Mouse (Mus musculus) layer of hippocampus, adult 18-20 months (tissue): ENCODE measurements around the gene Olfr994. TPM values are rescaled to one million over a fixed set of nuclear protein-coding genes. Genes with fewer than 3 reads are reported as not detected.

ENCODE experiments used
- DNase-seq, 2 experiments: peaks; one replicate each; pipeline ENCODE4 v3.0.0; 2022; ENCODE audit warnings: low spot score in 2 of 2
- long read RNA-seq: library from polyadenylated mRNA; stranded (forward); transcript quantifications from one replicate; pipeline ENCODE4 v2.0.0, GENCODE M21; 2021
- total RNA-seq, 2 experiments: library from RNA; stranded (reverse); gene quantifications; 2 replicates each; pipeline ENCODE4 v1.2.3; 2021

The Olfr994 gene
- total RNA-seq = not detected
- long read RNA-seq = 0 reads

DNA sequence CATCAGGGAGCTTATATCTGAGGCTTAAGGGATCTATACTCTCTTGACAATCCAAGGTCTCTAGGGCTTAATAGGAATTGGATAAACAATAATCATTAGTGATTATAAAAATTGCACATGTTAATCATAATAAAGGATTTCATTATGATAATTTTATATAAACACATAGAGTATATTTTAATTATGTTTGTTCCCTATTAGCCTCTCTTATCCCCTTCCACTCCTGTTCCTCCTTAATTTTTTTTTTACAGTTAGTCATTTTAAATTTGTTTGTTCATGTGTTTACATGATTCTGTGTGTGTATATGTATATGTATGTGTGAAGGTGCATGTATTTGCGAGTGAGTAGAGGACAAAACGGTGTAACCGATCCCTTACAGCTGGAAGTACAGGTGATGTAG lies at the start of gene Olfr994:
Gene Olfr994 (minus strand): TSS at position 101 of the 400 bp plus-strand sequence.
- DNase-seq = no peak

- DNase-seq = no peak
Measured at GRCm38 (mm10) chr2:85466801-85467325, 30.6 kb upstream of the Olfr994 start.

DNA sequence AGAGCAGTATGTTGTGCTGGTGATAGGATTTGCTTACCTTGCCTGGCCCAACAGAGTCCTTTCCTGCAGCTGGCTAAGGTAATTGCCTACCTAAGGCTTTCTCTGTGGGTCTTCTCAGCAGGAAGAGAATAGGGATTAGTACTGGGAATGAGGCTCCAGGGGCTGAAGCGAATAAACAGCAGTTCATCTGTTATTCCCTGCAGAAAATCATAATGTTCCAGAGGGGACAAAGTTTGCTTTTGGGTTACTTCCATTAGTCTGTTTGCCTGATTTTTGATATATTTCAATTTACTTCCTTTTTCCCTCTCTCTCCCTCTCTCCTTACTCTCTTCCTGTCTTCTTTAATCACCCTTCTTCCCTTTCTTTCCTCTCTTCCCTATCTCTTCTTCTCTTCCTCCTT lies 7.3 kb upstream of the Olfr994 start, which contains the start of gene Olfr995:
Gene Olfr995 (minus strand): TSS at position 101 of the 400 bp plus-strand sequence.
- DNase-seq = no peak

GRCm38 (mm10) chr2:85442546-85442945 lies 6.3 kb upstream of the Olfr994 start:
- DNase-seq = no peak

- DNase-seq = peak; percentile 0 to 53
Measured at GRCm38 (mm10) chr2:85425893-85426292, 10.4 kb downstream of the Olfr994 start.

GRCm38 (mm10) chr2:85414777-85415176 lies 21.5 kb downstream of the Olfr994 start, which contains the start of gene Olfr993:
Olfr993 (minus strand) TSS chr2:85414877.
- DNase-seq = no peak

DNA sequence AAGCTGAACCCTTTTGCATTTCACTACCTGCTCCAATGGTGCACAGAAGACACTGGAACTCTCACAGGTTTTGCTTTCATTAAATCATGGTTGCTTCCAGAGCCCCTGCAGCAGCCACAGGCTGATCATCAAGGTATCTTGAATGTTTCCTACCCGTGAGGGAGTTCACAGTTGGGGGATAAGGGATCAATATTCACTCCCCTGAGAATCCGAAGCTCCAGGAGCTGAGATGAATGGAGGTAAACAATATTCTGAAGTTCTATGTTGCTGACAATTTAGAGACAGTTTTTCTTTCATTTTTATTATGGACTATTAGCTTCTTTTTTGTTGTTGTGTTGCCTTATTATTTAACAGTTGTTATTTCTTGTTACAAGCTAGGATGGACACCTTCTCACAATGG lies 26.9 kb downstream of the Olfr994 start, which contains the start of gene Olfr992:
Gene Olfr992 (minus strand): TSS at position 101 of the 400 bp plus-strand sequence.
- no peak for DNase-seq

Other genes starting within 250 kb of the Olfr994 start
- gene Lrrc55, start 239.3 kb downstream of the Olfr994 start, total RNA-seq = 10 to 100 TPM; 10.2 to 12.3 TPM
- not detected for gene Olfr987, start 97.1 kb downstream of the Olfr994 start, total RNA-seq
- not detected for gene Olfr988, start 73.2 kb downstream of the Olfr994 start, total RNA-seq
- not detected for gene Olfr992, start 27.0 kb downstream of the Olfr994 start, total RNA-seq
- gene Olfr993, start 21.6 kb downstream of the Olfr994 start, total RNA-seq = not detected
- not detected for gene Olfr995, start 7.2 kb upstream of the Olfr994 start, total RNA-seq
- under 1 TPM in 1 of 2 experiments, not detected in 1; 0.23 TPM for gene 4833423E24Rik, start 82.6 kb upstream of the Olfr994 start, total RNA-seq
- gene Olfr996, start 142.8 kb upstream of the Olfr994 start, total RNA-seq = not detected
- not detected for gene Olfr998, start 152.5 kb upstream of the Olfr994 start, total RNA-seq
- gene Olfr1000, start 175.5 kb upstream of the Olfr994 start, total RNA-seq = not detected
- gene Olfr1002, start 214.3 kb upstream of the Olfr994 start, total RNA-seq = not detected
- gene Olfr154, start 228.0 kb upstream of the Olfr994 start, total RNA-seq = not detected
- gene Olfr1006, start 242.3 kb upstream of the Olfr994 start, total RNA-seq = not detected